Mouse (Mus musculus) right cerebral cortex, postnatal 4 days (tissue): ENCODE data around the gene Aarsd1.
"Not testable (repeated sequence)": the region's sequence is repeated elsewhere in the genome, so short reads cannot be mapped to it uniquely, and the experiment has no call there.

ENCODE experiments used
- DNase-seq: peaks from one replicate; pipeline ENCODE4 v3.0.0-alpha.2; 2022

The Aarsd1 gene

DNA sequence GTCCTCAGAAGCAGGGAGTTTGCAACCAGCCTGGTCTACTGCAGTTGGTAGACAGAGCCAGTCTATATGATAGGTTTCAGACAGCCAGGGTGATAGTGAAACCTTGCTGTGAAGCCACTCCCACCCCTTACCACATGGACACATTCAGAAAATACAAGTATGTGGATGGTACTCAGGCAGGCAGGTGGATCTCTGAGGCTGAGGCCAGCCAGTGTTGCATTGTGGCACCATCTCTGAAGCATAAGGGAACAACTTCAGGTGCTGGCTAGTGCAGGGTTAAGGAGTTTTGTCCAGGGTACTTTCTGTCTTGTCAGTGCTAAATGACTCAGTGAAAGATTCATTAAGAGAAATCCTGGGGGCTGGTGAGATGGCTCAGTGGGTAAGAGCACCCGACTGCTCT lies 28.9 kb upstream of the Aarsd1 start:
- DNase-seq, result no peak

GRCm38 (mm10) chr11:101442760-101443159 lies 25.3 kb upstream of the Aarsd1 start:
- DNase-seq, result no peak

DNA sequence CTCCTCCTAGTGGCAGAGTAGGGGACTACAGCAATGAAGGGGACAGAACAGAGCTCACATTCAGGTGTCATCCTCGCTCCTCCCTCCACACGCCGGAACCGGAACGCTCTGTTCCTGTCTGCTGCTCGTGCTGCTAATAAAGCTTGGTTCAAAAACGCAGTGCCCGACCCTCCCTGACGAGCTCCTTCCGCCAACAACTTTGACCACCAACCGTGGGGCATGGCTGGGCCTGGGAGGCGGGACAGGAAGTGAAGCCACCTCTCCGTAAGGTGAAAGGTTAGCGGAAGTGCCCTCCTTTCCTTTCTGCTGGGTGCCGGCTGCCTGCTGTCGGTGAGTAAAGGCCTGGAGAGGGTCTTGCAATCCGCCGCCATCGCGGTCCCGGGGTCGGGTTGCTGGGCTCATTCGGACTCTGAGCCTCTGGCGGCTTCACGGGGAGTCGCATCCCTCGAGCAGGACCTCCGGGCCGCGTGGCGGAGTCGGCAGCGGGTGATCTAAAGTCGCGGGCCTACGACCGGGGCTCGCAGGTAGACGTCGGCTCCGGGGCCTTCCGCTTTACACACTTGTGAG lies 24.8 kb upstream of the Aarsd1 start, which contains the start of gene Rpl27:
Gene Rpl27, plus strand, starts transcription at position 172 of the 567 bp plus-strand sequence.
- DNase-seq, result peak; percentile 89

DNA sequence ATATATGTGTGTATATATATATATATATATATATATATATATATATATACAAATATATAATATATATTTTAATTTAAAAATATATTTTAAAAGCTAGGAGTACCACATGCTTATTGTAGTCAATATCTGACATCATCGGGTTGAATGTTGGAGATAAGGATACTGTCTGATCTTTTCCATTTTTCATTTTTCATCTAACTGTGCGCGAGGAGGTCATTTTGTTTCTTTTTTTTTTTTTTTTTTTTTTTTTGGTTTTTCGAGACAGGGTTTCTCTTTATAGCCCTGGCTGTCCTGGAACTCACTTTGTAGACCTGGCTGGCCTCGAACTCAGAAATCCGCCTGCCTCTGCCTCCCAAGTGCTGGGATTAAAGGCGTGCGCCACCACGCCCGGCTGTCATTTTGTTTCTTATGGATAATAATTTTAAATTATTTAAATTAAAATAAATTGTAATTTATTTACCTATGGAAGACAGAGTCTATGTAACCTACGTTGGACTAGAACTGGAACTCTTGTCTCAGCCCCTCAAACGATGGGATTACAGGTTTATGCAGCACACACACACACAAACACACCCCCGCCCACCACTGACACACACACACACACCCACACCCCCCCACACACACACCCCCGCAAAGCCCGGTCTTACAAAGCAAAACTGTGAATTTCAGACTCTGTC lies 24.2 kb upstream of the Aarsd1 start:
- not testable (repeated sequence) for DNase-seq

GRCm38 (mm10) chr11:101438006-101438405 lies 20.6 kb upstream of the Aarsd1 start:
- not testable (repeated sequence) for DNase-seq

DNA sequence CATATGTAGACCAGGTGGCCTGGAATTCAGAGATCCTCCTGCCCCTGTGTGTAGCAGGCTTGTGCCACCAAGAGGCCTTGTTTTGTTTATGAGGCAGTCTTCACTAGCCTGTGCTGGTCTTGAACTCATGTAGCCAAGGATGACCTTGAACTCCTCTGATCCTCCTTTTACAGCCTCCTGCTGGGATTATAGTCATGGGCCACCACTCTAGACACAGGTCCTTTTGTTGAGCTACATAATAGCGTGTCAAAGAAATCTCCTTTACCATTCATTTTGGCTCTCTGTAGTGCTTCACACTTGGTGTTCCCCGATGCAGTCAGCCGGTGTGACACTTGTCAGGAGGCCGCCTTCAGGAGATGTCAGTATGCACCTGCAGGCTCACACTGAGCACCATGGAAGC lies 19.5 kb upstream of the Aarsd1 start:
- no peak for DNase-seq

DNA sequence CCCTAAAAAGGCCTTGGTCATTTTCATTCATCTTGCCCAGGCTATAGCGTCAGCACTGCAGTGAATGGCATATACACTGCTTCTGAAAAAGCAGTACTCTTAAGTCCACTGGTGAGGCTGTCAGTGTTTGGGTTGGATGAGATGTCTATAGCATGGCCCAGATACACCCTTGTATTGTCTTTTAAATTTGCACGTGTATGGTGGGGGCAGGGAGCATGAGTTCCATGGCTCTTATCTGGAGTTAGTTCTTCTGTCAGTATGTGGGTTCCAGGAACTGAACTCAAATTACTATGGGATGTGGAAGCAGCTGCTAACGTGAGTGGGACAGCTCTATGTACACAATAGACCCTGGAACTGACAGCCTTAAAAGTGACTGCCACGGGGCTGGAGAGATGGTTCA lies 18.4 kb upstream of the Aarsd1 start:
- no peak for DNase-seq

GRCm38 (mm10) chr11:101433396-101433795 lies 16.0 kb upstream of the Aarsd1 start:
- no peak for DNase-seq

GRCm38 (mm10) chr11:101431327-101431726 lies 13.9 kb upstream of the Aarsd1 start:
- DNase-seq, result no peak

DNA sequence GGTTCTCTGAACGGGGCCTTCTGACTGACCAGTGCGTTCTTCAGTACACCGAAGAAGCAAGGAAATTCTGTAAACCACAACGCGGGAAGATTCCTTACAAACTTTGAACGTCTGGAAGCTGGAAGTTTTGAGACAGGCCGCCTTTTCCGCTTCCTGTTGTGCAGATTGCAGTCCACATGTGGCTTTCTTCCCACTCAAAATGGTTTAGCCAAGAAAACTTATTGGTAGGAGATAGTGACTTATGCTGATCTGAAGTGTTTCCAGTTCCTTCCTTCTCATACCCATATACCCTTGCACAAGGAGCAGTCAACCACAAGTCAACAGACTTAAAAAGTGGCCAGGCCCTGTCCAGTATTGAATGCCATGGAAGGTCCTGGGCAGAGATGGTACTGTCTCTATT lies 8.8 kb upstream of the Aarsd1 start:
- DNase-seq, result no peak

GRCm38 (mm10) chr11:101424925-101425813 lies 7.8 kb upstream of the Aarsd1 start, which contains the start of the genes Rundc1 and Ptges3l:
Gene Rundc1 (plus strand): TSS chr11:101425085.
Gene Ptges3l (minus strand): TSS chr11:101425333.
- DNase-seq, result peak; percentile 99

GRCm38 (mm10) chr11:101424105-101424851 lies 6.9 kb upstream of the Aarsd1 start, which contains the start of gene Gm27029:
Gene Gm27029 (minus strand): TSS chr11:101424796.
- no peak for DNase-seq

- DNase-seq, result no peak
Observed at GRCm38 (mm10) chr11:101420148-101420547, 2.7 kb upstream of the Aarsd1 start.

DNA sequence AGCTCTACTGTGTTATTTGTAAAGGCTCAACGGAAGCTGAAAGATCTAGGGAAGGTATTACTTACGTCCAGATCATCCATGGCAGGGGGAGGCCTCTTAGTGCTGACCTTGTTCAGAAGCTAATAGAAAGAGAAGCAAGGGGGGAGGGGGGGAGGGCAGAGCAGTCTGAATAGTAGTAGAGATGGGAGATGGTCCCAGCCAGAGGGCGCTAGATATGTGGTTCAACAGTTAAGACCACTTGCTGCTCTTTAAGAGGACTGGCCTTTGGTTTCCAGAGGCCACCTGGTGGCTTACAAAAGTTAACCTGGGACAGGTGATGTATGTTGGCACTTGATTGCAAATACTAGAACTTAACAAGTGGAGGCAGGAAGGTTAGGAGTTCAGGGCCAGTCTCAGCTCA lies 2.2 kb upstream of the Aarsd1 start:
- no peak for DNase-seq

- no peak for DNase-seq
Observed at GRCm38 (mm10) chr11:101418991-101419390, 1.6 kb upstream of the Aarsd1 start.

DNA sequence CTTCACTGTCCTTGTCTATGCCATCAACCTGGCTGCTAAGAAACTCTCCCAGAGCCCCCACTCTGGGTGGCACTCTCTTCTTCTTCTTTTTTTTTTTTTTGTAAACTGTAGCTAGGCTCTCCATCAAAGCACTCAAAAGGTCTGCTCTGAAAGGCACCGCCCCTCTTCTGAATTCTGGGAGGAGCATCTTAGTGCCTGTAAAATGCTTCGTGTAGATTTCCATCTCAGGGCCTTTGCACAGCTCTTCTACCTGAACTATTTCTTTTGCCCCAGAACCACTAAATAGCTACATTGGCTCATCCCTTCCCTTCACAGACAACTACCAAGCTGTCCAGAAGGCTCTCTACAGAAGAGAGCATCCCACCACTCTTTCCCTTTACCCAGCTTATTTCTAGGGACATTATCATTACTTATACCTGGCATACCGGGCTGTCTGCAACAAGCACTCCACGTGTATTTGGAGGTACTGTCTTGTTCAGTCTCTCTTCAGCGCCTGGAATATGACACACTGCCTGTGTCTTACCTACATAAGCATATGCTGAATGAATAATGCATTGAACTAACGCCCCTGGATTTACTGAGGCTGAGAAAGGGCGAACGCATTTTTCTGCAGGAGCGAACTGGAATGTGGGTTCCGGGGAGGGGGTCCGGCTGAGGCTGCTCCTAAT lies 848 bp downstream of the Aarsd1 start:
- no peak for DNase-seq

DNA sequence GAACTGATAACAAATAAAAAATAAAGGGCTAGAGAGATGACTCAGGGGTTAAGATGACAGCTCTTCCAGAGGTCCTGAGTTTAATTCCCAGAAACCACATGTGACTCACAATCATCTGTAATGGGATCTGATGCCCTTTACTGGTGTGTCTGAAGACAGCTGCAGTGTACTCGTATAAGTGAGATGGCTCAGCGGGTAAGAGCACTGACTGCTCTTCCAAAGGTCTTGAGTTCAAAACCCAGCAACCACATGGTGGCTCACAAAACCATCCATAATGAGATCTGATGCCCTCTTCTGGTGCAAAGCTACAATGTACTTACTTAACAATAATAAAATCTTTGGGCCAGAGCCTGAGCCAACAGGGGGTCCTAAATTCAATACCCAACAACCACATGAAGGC lies 2.1 kb downstream of the Aarsd1 start:
- DNase-seq, result no peak

DNA sequence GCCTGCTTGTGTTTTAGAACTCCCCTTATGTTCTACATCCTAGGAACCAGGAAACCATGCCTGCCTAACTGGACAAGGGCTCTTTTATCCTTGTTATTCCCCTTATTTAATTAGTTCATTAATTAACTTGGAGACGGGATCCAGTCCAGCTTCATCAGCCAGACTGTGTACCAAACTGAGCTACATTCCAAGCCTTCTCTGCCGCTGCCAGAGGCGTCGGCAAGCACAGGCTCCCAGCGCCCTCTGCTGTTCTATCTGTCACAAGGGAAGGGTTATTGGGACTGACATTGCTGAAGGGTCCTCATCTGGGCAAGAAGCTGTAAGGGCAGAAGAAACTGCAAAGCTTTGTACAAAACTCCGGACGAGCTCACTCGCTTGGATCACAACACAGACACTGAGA lies 22.3 kb downstream of the Aarsd1 start:
- peak; percentile 79 for DNase-seq

DNA sequence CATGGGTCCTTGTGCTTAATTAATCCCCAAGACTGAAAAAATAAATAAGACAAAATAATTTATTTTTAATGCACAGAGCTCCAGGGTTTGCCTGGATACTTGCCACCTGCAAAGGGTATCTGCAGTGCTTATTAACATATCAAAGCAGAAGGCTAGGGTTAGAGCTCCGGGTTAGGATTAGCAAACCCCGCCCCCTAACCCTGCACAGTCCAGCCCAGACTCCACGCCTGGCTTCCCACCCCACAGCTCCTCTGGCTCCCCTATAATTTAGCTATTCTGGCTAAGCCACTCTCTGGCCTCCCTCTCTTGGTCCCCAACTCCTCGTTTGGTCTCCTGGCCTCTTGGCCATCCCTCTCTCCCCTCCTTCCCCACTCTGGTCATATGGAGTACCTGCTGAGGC lies 35.6 kb downstream of the Aarsd1 start:
- no peak for DNase-seq

GRCm38 (mm10) chr11:101378926-101379325 lies 38.5 kb downstream of the Aarsd1 start:
- DNase-seq, result no peak

DNA sequence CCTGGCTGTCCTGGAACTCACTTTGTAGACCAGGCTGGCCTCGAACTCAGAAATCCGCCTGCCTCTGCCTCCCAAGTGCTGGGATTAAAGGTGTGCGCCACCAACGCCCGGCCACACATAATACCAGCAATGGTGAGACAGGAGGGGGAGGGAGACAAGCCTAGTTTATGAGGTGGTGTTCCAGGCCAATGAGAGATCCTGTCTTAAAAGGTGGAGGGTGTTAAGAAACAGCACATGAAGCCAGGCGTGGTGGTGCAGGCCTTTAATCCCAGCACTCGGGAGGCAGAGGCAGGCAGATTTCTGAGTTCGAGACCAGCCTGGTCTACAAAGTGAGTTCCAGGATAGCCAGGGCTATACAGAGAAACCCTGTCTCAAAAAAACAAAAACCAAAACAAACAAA lies 39.2 kb downstream of the Aarsd1 start:
- not testable (repeated sequence) for DNase-seq

DNA sequence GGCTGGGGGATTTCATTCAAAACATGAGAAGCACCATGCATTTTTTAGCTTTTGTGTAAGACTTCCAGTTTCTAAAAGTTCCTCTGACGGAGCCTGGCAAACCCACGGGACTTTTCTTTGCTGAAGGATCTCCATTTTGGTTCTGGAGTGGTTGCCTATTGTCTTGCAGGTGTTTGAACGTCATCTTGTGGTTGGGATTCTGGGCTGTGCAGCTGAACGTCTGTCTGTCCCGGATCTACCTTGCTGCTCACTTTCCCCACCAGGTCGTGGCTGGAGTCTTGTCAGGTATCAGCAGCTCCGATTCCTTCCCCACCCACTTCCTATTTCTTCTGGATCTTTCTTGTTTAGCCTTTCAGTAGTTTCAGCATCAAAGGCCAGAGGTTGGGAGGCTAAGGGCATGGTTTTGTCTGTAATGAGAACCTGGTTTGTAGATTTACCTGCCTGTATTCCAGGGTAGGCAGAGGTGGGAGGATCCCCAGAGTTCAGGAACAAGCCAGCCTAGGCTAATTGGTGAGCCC lies 42.9 kb downstream of the Aarsd1 start:
- DNase-seq, result no peak
